Mouse (Mus musculus) CH12.LX (cell line): ENCODE results near the gene Ces2h.

Source experiments
- CHD1 ChIP-seq: IDR thresholded peaks from 2 replicates; pipeline ENCODE4 v1.6.1; 2012; ENCODE audit warnings: low read depth, low read length, improper control_type of control experiment, inconsistent platforms
- CTCF ChIP-seq, 2 experiments: IDR thresholded peaks in 1 of 2; conservative IDR thresholded peaks in 1 of 2; 2 replicates each; pipeline ENCODE4 v1.5.1; 2011 to 2012; ENCODE audit warnings: low read depth in 2 of 2, low read length in 2 of 2, improper control_type of control experiment in 1 of 2, inconsistent platforms in 1 of 2, mild to moderate bottlenecking in 1 of 2, moderate library complexity in 1 of 2
- ETS1 ChIP-seq: conservative IDR thresholded peaks from 2 replicates; pipeline ENCODE4 v1.6.1; 2012; ENCODE audit warnings: low read depth, mild to moderate bottlenecking, inconsistent platforms, low read length, improper control_type of control experiment, moderate library complexity
- HCFC1 ChIP-seq: IDR thresholded peaks from 2 replicates; pipeline ENCODE4 v1.6.1; 2012; ENCODE audit warnings: low read depth, mild to moderate bottlenecking, inconsistent platforms, low read length, improper control_type of control experiment
- IRF4 ChIP-seq: IDR thresholded peaks from 2 replicates; pipeline ENCODE4 v1.6.1; 2014; ENCODE audit warnings: low read depth, mild to moderate bottlenecking, inconsistent platforms, low read length, improper control_type of control experiment
- MAX ChIP-seq: IDR thresholded peaks from 2 replicates; pipeline ENCODE4 v1.6.1; 2011; ENCODE audit warnings: low read length, improper control_type of control experiment
- SIN3A ChIP-seq: IDR thresholded peaks from 2 replicates; pipeline ENCODE4 v1.6.1; 2012; ENCODE audit warnings: low read length, improper control_type of control experiment, inconsistent platforms
- TBP ChIP-seq: conservative IDR thresholded peaks from 2 replicates; pipeline ENCODE4 v1.6.1; 2011; ENCODE audit warnings: low read depth, low read length, improper control_type of control experiment
- ZMIZ1 ChIP-seq: IDR thresholded peaks from 2 replicates; pipeline ENCODE4 v1.6.1; 2012; ENCODE audit warnings: low read depth, mild to moderate bottlenecking, inconsistent platforms, low read length, improper control_type of control experiment

- TF ChIP-seq ZMIZ1 (no peak), CTCF (conservative IDR thresholded peaks at IDR 0.05 in 1 of 2, IDR thresholded peaks at IDR 0.05 in 1 of 2; ENCODE audit: low read depth in 2 of 2, low read length in 2 of 2) (no peak), MAX (no peak), SIN3A (no peak), ETS1 (no peak), IRF4 (no peak), HCFC1 (no peak), TBP (no peak), CHD1 (no peak)
These were observed 45.3 kb downstream of the Ces2h start for GRCm38 (mm10) chr8:105045824-105046401.
